Mouse (Mus musculus) adrenal gland, adult (tissue): ENCODE data around the gene Ceacam5.

Source experiments
- DNase-seq, 2 experiments: peaks; one replicate each; pipeline ENCODE4 v3.0.0; 2022 to 2023; ENCODE audit warnings: low spot score in 1 of 2; ENCODE audit not compliant: inconsistent age in 2 of 2

The Ceacam5 gene

GRCm38 (mm10) chr7:17712938-17713337 lies at the start of gene Ceacam5:
TSS of gene Ceacam5 (plus strand) at chr7:17713238.
- no peak for DNase-seq
